Mouse (Mus musculus) 3134 (cell line): ENCODE measurements around the gene Gucd1.
"Not testable (repeated sequence)": the region's sequence is repeated elsewhere in the genome, so short reads cannot be mapped to it uniquely, and the experiment has no call there.

Experiments
- DNase-seq: peaks from one replicate; pipeline ENCODE4 v3.0.0-alpha.2; 2011; ENCODE audit warnings: low spot score; ENCODE audit not compliant: insufficient read length; ENCODE audit errors: extremely low read depth

Gucd1 gene

DNA sequence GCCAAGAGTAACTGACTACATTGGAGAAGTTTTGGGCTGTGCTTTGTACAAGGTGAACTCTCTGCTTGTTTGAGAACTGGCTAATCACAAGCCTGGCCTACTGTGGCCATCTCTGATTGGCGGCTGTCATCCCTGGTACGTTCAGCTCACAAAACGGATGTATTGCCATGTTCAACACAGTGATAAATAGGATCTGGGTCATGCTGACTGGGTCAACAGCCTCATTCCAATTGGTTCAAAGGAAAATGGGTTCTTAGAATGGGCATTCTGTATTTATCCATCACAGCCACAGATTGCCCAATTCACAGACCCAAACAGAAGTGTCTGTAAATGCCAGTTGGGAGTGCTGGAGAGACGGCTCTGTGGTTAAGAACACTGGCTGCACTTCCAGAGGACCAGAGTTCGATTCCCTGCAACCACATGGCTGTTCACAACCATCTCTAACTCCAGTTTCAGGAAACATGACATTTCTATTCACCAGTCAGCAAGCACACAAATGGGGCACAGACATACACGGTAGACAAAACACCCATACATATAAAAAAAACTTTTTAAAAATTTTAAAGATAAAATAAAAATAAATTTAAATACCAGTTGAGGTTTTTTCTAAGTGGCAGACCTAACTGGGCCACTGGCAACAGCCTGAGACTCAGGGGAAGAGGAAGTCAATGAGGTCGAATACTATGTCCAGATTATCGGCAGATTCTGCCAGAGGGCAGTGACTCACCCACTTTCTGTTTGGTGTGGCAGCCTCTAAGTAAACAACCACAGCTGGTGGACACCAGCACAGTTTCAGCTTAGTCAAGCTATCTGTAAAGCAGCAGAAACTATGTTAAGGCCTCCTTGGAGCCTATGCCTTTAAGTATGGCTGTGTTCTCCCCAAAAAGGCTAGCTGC is 13.3 kb downstream of the Gucd1 start:
- peak; percentile 48 for DNase-seq

DNA sequence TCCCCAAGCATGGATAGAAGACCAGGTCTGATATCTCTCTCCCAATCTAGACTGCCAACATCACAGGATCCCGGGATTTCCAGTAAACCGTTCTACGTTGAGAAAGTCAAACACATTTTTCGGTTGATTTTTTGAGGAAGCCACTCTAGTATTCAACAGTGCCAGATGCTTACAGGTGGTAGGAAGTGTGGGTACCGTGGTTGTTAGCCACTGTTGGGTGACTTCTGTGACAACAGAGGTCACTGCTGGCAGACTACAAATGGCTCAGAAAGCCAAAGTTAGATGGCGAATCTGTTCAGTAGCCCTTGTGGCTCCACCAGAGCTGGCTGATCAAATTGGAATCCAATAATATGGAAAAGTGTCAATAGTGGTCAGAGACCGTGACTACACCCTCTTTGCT is 14.1 kb downstream of the Gucd1 start:
- DNase-seq = no peak

DNA sequence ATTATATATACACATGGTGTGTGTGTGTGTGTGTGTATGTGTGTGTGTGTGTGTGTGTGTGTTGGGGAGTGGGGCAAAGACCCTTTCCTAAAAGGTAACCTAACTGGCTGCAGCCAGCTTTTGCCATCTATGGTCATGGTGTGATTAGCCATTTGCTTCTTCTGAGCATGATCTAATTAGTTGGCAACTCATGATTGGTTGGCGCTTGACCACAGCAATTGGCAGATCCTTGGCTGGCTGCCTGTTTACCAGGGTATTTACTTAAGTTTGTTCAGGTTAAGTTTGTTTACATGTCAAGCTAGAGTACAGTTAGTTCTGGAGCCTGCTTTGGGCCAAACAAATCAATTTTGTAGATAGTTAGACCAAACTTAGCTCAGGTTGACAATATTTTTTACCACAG is 16.1 kb downstream of the Gucd1 start:
- DNase-seq = no peak

DNA sequence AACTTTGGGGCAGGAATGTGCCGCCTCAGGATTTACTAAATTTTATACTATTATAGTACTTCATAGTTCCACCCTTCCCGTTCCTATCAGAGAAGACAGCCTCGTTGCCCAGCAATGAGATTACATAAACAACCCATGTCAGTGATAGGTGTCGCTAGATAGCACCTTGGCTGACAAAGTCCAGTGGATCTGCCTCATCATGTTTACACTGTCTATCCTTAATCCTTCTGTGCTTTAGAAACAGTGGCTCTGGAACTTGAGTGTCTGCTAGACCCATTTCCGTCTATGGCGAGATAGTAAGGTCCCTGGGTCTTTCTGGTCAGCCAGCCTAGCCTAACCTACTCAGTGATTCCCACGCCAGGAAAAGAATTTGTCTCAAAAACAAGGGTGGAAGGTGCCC is 17.4 kb downstream of the Gucd1 start:
- no peak for DNase-seq

DNA sequence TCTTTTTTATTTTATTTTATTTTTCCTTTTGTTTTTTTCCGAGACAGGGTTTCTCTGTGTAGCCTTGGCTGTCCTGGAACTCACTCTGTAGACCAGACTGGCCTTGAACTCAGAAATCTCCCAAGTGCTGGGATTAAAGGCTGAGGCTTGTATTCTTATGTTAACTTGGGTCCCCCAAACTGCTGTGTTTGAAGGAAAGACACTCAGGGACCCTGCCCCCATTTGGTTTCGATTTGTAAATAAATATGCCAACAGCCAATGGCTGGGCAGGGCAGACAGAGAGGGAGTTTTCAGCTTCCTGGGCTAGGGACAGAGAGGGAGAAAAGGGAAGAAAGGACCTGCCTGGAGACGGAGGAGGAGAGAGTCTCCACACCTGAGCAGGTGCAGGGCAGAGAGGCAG is 18.0 kb downstream of the Gucd1 start:
- no peak for DNase-seq

DNA sequence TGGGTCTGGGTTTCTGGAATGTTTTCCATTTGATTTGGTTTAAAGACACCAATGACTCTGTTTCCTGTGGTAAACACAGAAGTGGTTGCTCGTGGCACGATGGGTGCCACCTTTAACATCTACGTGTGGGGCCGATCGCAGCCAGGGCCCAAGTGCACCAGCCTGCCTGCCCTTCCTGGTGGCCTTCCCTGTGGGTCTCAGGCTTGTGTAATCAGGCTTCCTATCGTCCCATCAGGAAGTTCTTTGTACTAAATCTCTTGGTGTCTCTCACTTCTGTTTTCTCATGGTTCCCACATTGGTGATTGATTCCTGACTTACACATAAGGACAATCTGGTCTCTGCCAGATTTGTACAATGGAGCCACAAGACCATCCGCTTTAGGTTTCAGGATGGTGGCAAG is 18.6 kb downstream of the Gucd1 start:
- not testable (repeated sequence) for DNase-seq

DNA sequence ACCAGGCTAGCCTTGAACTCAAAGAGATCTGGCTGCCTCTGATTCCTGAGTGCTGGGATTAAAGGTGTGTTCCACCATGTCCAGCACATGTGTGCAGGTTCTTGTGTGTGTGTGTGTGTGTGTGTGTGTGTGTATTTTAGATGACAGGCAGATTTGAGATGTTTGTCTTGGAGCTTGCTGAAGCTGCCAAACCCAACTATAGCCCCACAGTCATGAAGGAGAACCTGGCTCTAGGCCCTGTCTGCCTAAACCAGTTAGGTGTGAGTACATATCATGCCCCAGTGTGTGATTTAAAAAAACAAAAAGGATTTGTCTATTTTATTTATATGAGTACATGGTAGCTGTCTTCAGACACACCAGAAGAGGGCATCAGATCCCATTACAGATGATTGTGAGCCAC is 21.9 kb downstream of the Gucd1 start:
- DNase-seq = no peak

DNA sequence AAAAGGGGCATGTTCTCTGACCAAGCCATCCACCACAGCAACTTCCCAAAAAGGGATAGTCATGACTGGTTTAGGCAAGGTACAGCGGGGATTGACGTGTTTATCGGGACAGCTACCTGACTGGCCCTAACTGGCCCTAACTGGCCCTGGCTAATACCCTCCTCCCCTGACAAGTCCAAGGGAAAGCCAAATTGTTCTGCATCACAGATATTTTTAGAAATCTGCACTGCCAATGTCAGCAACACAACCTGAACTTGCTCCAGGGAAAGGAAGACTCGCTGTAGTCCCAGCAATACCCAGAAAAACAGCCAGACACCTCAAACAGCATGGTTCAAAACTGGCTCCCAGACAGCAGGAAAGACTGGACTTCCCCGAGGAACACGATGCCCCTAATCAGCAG is 22.5 kb downstream of the Gucd1 start:
- DNase-seq = no peak

DNA sequence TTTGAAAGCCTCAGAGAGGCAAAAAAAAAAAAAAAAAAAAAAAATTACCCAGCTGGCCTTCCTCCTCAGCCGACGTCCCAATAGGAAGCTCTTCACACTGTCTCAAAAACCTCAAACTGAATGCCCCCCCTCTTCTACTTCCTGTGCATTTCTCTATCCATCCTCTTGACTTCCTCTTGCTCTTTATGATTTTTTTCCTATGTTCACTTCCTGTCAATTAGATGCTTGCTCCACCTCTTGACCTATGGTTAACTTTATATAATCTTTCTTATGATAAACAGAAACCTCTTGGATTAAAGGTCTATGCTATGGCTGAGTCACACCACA is 25.9 kb downstream of the Gucd1 start:
- no peak for DNase-seq

DNA sequence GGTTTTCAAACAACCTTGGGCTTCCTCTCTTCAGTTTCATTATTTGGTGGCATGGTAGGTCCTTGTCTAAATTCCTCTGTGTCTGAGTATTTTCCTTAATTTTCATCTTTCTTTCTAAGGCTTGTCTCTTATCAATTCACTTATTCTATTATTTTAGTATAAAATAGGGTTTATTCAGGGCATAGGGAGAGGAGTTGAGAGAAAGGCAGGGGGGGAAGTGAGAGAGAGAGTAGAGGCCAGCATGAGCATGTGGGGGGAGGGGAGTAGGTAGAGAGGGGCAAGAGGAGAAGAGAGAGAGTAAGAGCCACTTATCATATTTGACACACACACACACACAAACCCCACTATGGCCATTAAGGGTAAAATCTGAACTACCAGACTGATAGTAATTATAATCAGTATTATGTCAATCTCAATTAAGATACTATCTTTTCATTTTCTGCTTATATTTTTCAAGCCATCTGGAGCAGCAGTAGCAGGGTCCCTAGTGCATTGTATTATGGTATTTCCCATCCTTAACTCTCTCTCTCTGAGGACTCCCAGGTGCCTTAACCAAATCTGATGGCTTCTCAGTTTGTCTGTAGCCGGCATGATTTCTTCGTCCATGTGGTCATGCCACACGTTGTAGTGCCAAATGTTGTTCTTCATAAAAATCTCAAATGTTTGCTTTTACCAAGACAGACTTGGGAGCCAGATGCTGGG is 26.4 kb downstream of the Gucd1 start:
- DNase-seq = no peak

DNA sequence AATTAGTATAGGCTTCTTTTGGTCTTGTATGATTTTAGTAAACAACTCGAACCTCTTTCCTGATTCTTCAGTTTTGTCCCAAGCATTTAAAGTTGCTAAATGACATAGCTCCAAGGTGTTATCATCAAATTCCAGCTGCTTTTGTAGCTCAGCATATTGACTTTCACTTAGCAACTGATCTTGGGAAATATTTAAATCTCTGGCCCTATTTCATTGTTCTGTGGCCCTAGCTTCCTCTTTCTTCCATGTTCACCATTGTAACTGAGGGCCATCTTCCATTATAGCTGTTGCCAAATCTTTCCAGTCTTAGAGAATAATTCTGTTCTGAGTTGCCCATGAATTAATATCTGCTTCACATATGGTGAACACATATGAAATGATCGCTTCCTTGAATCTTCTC is 27.0 kb downstream of the Gucd1 start:
- DNase-seq = no peak

DNA sequence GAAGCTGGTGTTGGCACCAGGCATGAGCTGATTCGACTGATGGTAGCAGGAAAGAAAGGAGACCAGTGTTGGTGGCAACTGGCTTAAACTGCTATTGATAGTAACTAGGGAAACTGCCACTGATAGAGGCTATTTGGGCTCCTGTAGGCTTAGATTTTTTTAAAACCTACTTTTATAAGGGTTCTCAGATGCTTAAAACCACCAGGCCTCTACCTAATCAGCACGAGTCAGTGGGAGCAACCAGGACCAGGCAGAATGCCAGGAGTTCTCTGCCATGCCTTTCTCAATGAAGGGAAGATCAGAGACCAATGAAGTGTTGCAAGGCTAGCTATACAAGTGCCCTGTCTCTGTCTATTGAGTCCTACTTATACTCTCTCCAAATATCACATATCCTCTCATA is 28.2 kb downstream of the Gucd1 start:
- DNase-seq = no peak

DNA sequence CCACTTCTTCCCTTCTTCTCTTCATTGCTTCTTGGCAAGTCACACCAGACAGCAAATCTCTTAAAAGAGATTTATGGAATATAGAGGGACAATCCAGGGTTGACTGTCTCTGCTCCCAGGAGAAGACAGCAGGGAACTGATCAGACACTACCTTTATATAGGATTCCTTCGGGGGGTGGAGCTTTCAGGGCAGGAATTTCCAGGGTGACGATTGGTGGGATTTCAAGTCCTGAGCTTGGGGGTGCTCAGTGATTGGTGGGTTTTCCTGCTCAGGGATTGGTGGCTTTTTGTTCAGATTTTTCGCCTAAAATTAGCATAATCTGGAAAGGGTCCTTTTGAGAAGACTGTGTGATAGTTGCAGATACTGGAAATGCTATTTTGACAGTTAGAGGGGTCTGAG is 30.6 kb downstream of the Gucd1 start:
- DNase-seq = no peak

DNA sequence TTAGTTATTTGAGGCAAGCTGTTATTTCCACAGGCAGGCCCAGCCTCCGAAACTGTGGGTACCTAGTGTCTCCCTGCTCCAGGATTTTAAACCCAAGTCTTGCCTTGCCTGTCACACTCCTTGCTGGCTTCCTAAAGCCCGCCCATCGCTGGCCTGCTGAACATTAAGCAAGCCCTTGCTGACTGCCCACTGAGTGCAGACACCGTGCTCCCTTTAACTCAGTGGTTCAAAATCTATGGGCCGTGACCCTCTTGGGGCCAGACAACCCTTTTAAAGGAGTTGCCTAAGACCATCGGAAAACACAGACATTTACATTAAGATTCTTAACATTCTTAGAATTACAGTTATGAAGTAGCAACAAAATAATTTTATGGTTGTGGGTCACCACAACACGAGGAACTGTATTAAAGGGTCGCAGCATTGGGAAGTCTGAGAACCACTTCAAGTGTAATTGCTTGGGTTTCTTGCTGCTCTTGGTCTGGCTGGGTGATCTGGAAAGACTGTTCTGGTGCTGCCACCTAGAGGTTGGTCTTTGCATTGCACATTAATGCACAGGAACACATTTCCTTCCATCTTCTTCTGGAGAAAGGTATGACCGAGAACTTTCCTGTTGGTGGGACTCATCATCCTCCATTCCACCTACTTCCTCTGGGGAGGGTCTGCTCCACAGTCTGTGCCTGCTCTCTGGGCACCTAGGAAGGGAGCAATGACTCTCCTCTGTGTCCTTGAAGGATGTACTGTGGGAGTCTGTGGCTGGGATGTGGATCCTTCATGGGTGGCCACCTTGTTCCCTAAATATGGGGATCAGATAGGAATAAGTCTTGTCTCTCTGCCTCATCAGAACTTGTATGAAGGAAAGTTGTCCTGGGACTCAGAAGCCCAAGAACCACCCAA is 31.4 kb downstream of the Gucd1 start:
- peak; percentile 32 for DNase-seq

DNA sequence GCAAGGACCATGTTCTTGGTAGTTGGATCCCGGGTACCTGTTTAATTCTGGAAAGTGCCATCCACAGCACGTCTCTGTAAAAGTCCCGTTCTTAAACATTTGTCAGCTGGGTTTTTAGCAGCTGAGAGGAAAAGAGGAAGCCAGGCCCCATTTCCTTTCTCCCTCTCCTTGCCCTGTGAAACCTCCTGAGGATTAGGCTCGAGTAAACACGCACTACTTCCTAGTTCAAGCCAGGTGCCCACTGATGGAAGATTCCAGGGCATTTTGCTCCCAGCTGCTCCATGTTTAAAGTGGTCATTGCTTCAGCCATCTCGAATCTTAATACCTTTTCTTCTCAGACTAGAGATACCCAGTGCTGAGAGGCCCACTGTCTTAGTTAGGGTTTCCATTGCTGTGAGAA is 33.0 kb downstream of the Gucd1 start:
- no peak for DNase-seq

DNA sequence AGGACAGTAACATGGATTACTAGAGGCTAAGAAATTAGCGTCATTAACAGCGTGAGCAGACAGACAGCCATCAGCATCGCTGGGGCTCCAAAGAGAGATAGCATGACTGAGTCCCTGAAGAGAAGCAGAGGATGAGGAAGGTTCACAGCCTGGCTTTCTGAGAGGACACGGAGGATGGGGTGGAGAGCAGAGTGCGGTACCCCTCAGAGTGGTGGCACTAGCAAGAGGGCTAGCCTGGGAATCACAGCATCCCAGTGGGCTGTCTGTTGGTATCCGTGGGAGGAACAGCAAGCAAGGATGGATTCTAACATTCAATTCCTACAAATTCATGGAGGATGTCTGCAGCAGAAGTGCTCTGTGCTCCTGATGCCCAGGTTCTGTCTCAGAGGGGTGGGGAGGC is 33.7 kb downstream of the Gucd1 start:
- no peak for DNase-seq

DNA sequence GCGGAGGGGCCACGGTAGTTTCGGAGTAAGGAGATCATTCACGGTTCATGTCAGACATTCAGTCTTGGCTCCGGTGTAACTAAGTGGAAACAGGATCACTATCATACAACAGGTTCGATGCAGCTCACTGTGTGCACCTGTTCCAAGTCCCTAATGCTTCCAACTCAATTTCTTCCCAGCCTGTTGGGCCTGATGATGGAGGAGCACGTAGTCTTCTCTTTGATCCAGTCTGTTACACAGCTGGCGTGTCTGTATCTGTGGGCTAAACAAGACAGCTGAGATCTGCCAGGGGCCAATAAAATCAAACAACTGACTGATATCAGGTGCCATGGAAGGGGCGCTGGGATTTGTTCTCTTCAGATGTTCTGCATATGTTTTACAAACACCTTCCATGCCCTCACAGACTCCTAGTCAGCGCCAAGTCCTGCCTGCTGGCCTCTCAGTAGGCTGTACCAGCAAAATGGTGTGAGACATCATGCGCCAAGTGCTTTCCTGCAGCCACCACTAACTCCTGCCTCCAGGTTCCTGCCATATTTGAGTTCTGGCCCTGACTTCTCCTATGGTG is 34.8 kb downstream of the Gucd1 start:
- DNase-seq = no peak

DNA sequence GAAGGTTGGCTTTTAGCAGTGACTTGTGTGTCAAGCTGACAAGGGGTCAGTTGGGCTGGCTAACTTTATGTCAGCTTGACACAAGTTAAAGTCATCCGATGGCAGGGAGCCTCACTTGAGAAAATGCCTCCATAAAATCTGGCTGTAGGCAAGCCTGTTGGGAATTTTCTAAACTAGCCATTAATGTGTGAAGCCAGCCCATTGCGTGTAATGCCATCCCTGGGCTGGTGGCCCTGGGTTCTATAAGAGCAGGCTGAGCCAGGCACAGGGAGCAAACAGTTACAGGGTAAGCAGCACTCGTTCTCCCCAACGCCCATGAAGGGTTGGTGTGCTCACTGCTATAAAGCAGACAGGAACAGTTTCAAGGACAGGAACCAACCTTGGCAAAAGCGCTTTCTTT is 35.5 kb downstream of the Gucd1 start:
- DNase-seq = no peak

DNA sequence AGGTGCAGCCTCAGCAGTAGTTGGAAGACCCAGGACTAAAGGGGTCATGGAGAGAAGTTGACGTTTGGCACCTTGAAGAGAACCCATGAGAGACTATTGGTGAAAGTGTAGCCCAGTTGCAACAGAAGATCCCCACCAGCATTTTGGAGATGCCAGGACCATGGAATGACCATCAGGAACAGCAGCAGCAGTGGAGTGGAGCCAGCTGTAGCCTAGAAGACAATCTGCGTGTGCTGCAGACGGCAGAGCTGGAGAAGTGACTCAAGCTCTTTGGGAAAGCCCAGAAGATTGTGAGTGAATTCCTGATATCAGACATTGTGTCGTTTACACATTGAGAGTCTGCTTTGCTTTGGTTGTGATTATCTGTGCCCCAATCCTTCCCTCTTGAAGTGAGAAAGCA is 36.1 kb downstream of the Gucd1 start:
- DNase-seq = no peak

DNA sequence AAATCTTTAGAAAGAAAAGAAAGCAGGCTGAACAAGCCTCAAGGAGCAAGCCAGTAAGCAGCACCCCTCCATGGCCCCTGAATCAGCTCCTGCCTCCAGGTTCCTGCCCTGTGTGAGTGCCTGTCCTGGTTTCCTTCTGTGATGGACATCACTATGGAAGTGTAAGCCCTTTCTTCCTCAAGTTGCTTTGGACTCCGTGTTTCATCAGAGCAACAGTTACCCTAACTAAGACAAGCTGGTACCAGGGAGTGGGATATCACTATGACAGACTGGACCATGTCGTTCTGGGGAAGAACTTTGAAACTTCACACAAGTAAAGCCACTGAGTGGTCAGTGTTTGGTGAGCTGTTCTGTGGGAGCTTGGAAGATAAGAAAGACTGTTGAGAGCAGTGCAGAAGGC is 37.8 kb downstream of the Gucd1 start:
- no peak for DNase-seq

DNA sequence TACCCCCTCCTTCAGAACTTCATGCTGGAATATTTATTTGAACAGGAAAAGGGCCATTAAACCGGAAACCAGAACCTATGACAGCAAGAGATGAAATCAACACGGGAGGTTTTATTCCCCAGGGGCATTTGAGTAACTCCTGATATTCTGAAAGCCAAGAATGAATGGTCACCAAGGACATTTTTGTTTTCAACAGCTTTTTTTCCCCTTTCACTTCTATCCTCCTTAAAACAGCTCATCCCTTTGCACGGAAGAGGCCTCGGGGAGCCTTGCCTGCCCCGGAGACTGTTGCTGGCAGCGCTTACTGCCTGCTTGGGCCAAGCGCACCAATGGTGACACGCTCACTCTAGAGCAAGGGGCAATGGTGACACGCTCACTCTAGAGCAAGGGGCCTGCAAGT is 40.7 kb downstream of the Gucd1 start:
- peak; percentile 22 for DNase-seq
